In the genomic region with DNA sequence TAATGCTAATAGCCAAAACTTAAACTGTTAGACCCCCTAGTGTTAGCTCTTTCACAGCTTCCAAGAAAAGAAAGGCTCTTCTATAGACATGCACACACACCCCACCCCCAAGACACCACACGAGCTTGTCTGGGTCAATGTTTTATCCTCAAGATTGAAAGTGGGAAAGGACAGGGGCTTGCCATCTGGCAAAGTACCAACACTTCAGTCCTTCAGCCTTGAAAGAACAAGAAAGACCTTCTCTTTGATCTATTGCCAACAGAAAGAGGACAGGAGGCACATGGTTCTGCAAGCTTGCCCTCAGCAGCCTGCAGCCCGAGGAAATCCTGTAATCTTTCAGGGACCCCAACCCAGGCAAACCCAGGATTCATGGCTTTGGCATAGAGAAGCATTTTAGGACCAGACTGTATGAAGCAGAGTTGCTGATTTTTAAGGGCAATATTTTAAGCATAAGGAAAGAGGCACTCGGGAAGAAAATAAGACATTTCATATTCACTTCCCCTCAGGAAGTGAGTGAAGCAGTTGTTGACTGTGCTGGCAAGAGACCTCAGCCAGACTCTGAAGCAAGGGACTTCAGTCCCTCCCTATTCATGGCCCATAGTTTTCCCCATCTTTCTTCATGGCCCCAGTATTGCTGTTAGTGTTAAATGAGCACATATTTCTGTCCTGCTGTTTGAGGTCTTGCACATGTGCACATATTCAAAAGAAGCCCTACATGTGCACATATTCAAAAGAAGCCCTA, we compare ENCODE assay signal across 13 mouse cellular contexts. TPM values are rescaled to one million over a fixed set of nuclear protein-coding genes. Genes with fewer than 3 reads are reported as not detected.
DNase-seq lines count a peak whose midpoint lies in the region; ATAC-seq lines count a peak whose summit lies in the region.
"Had no signal": no experiment of that assay in that cellular context is flagged by ENCODE, and none has a peak within 500 bp of the region (broad histone marks: within the 10 kb centered on the region; RNA-seq: fewer than 3 reads in every experiment).

No protein-coding gene starts in this region.

- intact Hi-C loops in gastrocnemius, postnatal 14 days (cut with DNase I; ENCODE audit: low total_unique reads) = no loop called here

- H3K9ac ChIP-seq in kidney, embryonic 15.5 days = no peak overlapping the region
- H3K9ac ChIP-seq in neural tube, embryonic 11.5 days (ENCODE audit: low read length) = no peak overlapping the region
- no peak overlapping the region for H3K9ac ChIP-seq in neural tube, embryonic 15.5 days (replicated peaks)
- H3K9ac ChIP-seq: heart, embryonic 12.5 days; liver, postnatal 0 days had no signal

- 0 out of 2 replicates have a peak, but pooled peaks have one; percentile 12 for ATAC-seq in kidney, embryonic 15.5 days (replicated peaks; ENCODE audit: low FRiP score)
- ATAC-seq in neural tube, embryonic 11.5 days (ENCODE audit: insufficient read depth, low FRiP score, low TSS enrichment) = no peak
- no peak for ATAC-seq in neural tube, embryonic 15.5 days (ENCODE audit: low FRiP score)
- ATAC-seq: liver, postnatal 0 days had no signal

- no peak overlapping the region for H3K4me2 ChIP-seq in kidney, embryonic 15.5 days
- no peak overlapping the region for H3K4me2 ChIP-seq in neural tube, embryonic 11.5 days (ENCODE audit: low read depth)
- no peak overlapping the region for H3K4me2 ChIP-seq in neural tube, embryonic 15.5 days
- H3K4me2 ChIP-seq: heart, embryonic 12.5 days had no signal

- DNase-seq in adrenal gland, adult (ENCODE audit: inconsistent age in 2 of 2, low spot score in 1 of 2) = peak; percentile 77 to 90
- no peak for DNase-seq in adrenal gland, adult 18-20 months (ENCODE audit: low spot score in 2 of 2)
- no peak for DNase-seq in kidney, adult 11 months
- peak; percentile 17 for DNase-seq in neural tube, embryonic 11.5 days (ENCODE audit: low spot score)
- peak; percentile 2 for DNase-seq in kidney, postnatal 14 days
- no peak for DNase-seq in gastrocnemius, postnatal 14 days
- DNase-seq: liver, postnatal 0 days had no signal

- H3K27me3 ChIP-seq in kidney, embryonic 15.5 days = no peaks in the 10 kb centered on the region
- H3K27me3 ChIP-seq in neural tube, embryonic 11.5 days (ENCODE audit: control insufficient read depth, insufficient read depth, low read length) = no peaks in the 10 kb centered on the region
- no peaks in the 10 kb centered on the region for H3K27me3 ChIP-seq in neural tube, embryonic 15.5 days (replicated peaks)
- H3K27me3 ChIP-seq: heart, embryonic 12.5 days had no signal

- WGBS in kidney, embryonic 15.5 days = 35% methylated on average over 3 of the region's 3 CpGs
- 49% methylated on average over 3 of the region's 3 CpGs for WGBS in neural tube, embryonic 11.5 days
- WGBS in neural tube, embryonic 15.5 days = 24% methylated on average over 3 of the region's 3 CpGs

- no peak overlapping the region for H3K4me3 ChIP-seq in kidney, embryonic 15.5 days (replicated peaks)
- H3K4me3 ChIP-seq in neural tube, embryonic 11.5 days (ENCODE audit: low read depth, low read length) = no peak overlapping the region
- no peak overlapping the region for H3K4me3 ChIP-seq in neural tube, embryonic 15.5 days (replicated peaks)
- H3K4me3 ChIP-seq: heart, embryonic 12.5 days had no signal

- no peaks in the 10 kb centered on the region for H3K9me3 ChIP-seq in kidney, embryonic 15.5 days (replicated peaks)
- H3K9me3 ChIP-seq in neural tube, embryonic 11.5 days (ENCODE audit: control insufficient read depth, low read length) = no peaks in the 10 kb centered on the region
- no peaks in the 10 kb centered on the region for H3K9me3 ChIP-seq in neural tube, embryonic 15.5 days (replicated peaks)
- H3K9me3 ChIP-seq: heart, embryonic 12.5 days had no signal

- H3K4me1 ChIP-seq in kidney, embryonic 15.5 days = no peaks in the 10 kb centered on the region
- no peaks in the 10 kb centered on the region for H3K4me1 ChIP-seq in neural tube, embryonic 11.5 days (ENCODE audit: control insufficient read depth, insufficient read depth, low read length)
- H3K4me1 ChIP-seq in neural tube, embryonic 15.5 days = no peaks in the 10 kb centered on the region

- no peaks in the 10 kb centered on the region for H3K36me3 ChIP-seq in kidney, embryonic 15.5 days
- H3K36me3 ChIP-seq in neural tube, embryonic 11.5 days (ENCODE audit: control insufficient read depth, insufficient read depth, low read length) = no peaks in the 10 kb centered on the region
- H3K36me3 ChIP-seq in neural tube, embryonic 15.5 days = no peaks in the 10 kb centered on the region
- H3K36me3 ChIP-seq: heart, embryonic 12.5 days had no signal

- H3K27ac ChIP-seq in kidney, embryonic 15.5 days = no peak overlapping the region
- H3K27ac ChIP-seq in neural tube, embryonic 11.5 days (ENCODE audit: low read depth, low read length) = no peak overlapping the region
- H3K27ac ChIP-seq in neural tube, embryonic 15.5 days (replicated peaks) = no peak overlapping the region

RNA-seq across cellular contexts. Expression of a gene that starts 0.7 kb away (rescaled TPM):
- not detected for total RNA-seq in adrenal gland, adult 18-20 months (2021)
- not detected in 2 replicates for polyA plus RNA-seq in kidney, embryonic 15.5 days (2015; fragmentation: Nextera tagmentation; extraction: Ambion mirVana)
- not detected in 2 replicates for polyA plus RNA-seq in neural tube, embryonic 11.5 days (2014; fragmentation: Nextera tagmentation; extraction: Ambion mirVana)
- not detected in 2 replicates for polyA plus RNA-seq in neural tube, embryonic 15.5 days (2015; fragmentation: Nextera tagmentation; extraction: Ambion mirVana)
- total RNA-seq in gastrocnemius, postnatal 14 days (2021) = not detected
- total RNA-seq: common myeloid progenitor, adult 5-6 weeks; left cerebral cortex, adult 8-10 months had no signal
- polyA plus RNA-seq: heart, embryonic 12.5 days; liver, postnatal 0 days; urinary bladder, adult 2 months had no signal

RNA-seq across cellular contexts. Expression of a gene that starts 40.6 kb away (rescaled TPM):
- not detected for total RNA-seq in adrenal gland, adult 18-20 months (2021)
- not detected in 2 replicates for polyA plus RNA-seq in kidney, embryonic 15.5 days (2015; fragmentation: Nextera tagmentation; extraction: Ambion mirVana)
- not detected in 2 replicates for polyA plus RNA-seq in neural tube, embryonic 11.5 days (2014; fragmentation: Nextera tagmentation; extraction: Ambion mirVana)
- polyA plus RNA-seq in neural tube, embryonic 15.5 days (2015; fragmentation: Nextera tagmentation; extraction: Ambion mirVana) = not detected in 2 replicates
- not detected for total RNA-seq in gastrocnemius, postnatal 14 days (2021)
- total RNA-seq: common myeloid progenitor, adult 5-6 weeks; left cerebral cortex, adult 8-10 months had no signal
- polyA plus RNA-seq: heart, embryonic 12.5 days; liver, postnatal 0 days; urinary bladder, adult 2 months had no signal

RNA-seq across cellular contexts. Expression of a gene that starts 40.8 kb away (rescaled TPM):
- total RNA-seq in adrenal gland, adult 18-20 months (2021) = 10 to 100 TPM; 71.7 to 77.9 TPM
- 123 and 148 TPM in 2 replicates for polyA plus RNA-seq in kidney, embryonic 15.5 days (2015; fragmentation: Nextera tagmentation; extraction: Ambion mirVana)
- polyA plus RNA-seq in neural tube, embryonic 11.5 days (2014; fragmentation: Nextera tagmentation; extraction: Ambion mirVana) = 158 and 164 TPM in 2 replicates
- 134 and 147 TPM in 2 replicates for polyA plus RNA-seq in neural tube, embryonic 15.5 days (2015; fragmentation: Nextera tagmentation; extraction: Ambion mirVana)
- total RNA-seq in gastrocnemius, postnatal 14 days (2021) = 10 to 100 TPM; 36.4 to 39.5 TPM

RNA-seq across cellular contexts. Expression of a gene that starts 40.9 kb away (rescaled TPM):
- 10 to 100 TPM; 47.2 to 47.8 TPM for total RNA-seq in adrenal gland, adult 18-20 months (2021)
- 28.8 and 29.0 TPM in 2 replicates for polyA plus RNA-seq in kidney, embryonic 15.5 days (2015; fragmentation: Nextera tagmentation; extraction: Ambion mirVana)
- polyA plus RNA-seq in neural tube, embryonic 11.5 days (2014; fragmentation: Nextera tagmentation; extraction: Ambion mirVana) = 26.9 and 28.9 TPM in 2 replicates
- polyA plus RNA-seq in neural tube, embryonic 15.5 days (2015; fragmentation: Nextera tagmentation; extraction: Ambion mirVana) = 21.5 and 21.9 TPM in 2 replicates
- 10 to 100 TPM; 40.3 to 40.9 TPM for total RNA-seq in gastrocnemius, postnatal 14 days (2021)

Comparison
In these comparisons a context has a peak if more than half of its experiments do, and no peak if none do; other contexts are left out.
1. DNase-seq: peak in adrenal gland, adult (2 of 2), neural tube, embryonic 11.5 days (single experiment) and kidney, postnatal 14 days (single experiment); none in adrenal gland, adult 18-20 months (0 of 2), kidney, adult 11 months (single experiment) and gastrocnemius, postnatal 14 days (single experiment).